Mouse (Mus musculus) layer of hippocampus, postnatal 14 days (tissue): ENCODE measurements around the gene Loxl3. TPM values are rescaled to one million over a fixed set of nuclear protein-coding genes. Genes with fewer than 3 reads are reported as not detected.
A peak's percentile ranks its signal among the peaks of the same experiment; 100 is the strongest.

ENCODE experiments used
- DNase-seq, 2 experiments: peaks; one replicate each; pipeline ENCODE4 v3.0.0; 2021 to 2022; ENCODE audit warnings: low spot score in 2 of 2, mixed read lengths in 1 of 2
- total RNA-seq, 2 experiments: library from RNA; stranded (reverse); gene quantifications; 2 replicates each; pipeline ENCODE4 v1.2.3; 2021

The Loxl3 gene
- total RNA-seq, 2 experiments from 2014 or later, result 2.3 to 3.8 TPM

DNA sequence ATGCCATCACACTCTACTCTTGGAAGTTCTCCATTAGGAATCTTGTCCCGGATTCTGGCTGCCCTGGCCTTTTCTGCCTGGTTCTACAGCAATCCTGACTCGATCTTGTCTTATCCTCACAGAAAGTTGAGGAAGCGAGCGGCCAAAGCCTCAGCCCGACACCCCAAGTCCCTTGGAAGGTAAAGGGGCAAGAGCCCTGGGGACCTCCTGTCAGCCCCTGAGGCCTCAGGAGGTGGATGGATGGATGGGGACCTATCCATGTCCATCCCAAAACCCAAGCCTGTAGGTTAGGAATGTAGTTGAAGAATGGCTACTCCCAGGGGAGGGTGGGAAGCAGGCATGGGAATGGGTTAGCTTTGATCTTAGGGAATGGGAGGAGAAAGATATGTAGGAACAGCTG, 10.0 kb downstream of the Loxl3 start:
- DNase-seq, result no peak

DNA sequence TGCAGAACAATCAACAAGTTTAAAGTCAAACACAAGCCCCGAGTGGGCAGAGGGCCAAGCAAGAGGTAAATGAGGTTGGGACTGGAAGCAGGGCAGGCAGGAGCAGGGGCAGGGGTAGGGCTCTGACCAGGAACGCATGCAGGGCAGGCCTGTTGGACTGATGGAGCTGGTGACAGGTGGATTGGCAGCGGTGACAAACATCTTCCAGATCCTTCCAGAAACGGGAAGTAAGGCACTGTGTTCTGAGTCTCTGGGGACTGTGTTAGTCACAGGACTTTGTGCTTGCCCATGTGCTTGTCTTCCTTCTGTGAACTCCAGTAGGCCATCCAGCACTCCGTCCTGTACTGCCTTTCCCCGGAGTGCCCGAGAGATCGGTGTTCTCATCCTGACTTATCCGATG, 10.8 kb downstream of the Loxl3 start:
- no peak for DNase-seq

DNA sequence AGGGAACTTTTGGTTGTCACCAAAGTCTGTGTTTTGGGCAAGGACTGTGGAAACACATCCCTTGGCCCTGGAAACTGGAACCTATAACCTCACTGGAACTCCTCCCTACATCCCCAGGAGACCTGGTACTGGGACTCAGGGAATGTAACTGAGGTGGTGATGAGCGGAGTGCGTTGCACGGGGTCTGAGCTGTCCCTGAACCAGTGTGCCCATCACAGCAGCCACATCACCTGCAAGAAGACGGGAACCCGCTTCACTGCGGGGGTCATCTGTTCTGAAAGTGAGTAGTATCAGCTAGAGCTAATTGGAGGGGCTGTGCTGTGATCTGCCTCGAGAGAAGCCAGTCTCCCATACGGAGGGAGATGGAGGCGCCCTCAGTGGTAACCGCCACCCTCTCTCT, 15.4 kb downstream of the Loxl3 start:
- no peak for DNase-seq

DNA sequence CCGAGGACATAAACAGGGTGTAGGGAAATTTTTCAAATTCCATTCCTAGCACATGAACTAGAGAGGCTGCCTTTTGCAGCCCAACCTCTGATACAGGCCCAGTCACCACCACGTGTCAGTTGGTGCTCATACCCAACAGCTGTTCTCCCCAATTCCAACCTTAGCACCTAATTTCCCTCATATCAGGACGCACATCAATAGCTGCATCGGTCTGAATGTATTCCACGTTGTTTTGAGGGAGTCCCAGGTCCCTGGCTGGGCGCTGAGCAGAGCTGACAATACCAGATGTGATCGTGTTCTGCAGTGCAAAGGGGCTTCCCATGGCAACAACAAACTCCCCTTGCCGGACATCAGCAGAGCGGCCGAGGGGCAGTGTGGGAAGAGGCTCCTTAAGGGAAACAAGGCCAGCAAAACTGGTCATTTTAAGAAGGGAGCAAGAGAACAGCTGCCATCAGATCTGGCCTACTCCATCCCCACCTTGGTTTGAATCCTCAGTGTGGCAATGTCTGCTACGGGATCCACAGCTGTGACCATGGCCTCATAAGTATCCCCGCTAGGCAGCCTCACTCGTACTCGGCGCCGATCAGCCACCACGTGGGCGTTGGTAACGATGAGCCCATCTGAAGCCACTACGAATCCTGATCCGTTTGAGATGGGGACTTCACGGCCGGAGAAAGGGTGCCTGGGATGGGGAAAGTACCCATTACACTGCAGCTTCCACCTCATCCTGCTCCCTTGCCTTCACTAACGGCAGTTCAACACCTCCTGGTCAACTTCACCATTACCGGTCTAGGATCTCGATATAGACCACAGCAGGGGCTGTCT, 19.4 kb downstream of the Loxl3 start:
- peak in 1 of 2 experiments; percentile 42 for DNase-seq

DNA sequence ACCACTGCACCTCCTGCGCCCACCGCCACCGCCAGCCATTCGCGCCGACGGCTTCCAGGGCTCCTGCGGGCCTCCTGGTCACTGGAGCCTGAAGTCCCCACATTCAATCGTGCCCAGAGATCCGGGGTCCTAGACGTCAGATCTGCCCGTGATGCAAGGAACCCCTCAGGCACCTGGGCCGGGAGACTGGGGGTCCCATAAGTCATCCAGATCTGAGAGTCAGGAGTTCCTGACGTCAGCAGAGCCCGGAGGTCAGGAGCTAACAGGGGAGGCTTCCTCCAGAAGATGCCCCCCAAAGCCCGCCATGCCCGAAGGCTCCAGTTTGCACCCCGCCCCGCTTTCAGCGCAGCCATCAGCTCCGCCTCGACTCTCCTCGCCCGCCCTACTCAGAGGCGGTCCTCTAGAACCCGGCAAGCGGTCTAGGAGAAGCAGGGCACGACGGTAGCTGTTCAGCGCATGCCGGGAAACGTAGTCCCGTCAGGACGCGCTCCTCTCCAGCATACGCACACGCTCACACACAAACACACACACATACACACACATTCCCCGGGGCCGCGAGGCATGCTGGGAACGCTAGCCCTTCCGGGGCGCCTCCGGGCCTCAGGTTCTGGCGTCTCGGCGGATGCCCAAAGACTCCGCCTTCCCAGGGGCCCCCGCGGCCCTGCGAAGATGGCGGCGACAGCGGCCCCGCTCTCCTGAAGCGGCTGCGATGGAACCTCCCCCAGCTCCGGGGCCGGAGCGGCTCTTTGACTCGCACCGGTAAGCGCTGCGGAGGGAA, 20.3 kb downstream of the Loxl3 start, which contains the start of gene Aup1:
TSS of gene Aup1 (plus strand) at position 448 of the 778 bp plus-strand sequence.
- DNase-seq, result peak; percentile 94 to 98

DNA sequence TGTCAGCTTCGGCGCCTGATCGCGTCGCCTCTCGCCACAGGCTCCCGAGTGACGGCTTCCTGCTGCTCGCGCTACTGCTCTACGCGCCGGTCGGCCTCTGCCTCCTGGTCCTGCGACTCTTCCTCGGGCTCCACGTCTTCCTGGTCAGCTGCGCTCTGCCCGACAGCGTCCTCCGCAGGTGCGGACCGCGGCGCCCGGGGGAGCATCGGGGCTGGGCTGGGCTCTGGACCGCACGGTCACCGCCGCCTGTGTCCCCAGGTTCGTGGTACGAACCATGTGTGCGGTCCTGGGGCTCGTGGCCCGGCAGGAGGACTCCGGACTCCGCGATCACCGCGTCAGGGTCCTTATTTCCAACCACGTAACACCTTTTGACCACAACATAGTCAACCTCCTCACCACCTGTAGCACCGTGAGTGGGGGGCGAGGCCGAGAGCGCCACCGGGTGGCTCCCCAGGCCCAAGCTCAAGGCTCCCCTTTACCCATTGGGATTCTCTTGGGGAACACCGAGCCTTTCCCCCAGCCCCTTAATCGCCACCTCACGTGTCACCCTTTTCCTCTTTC, 21.0 kb downstream of the Loxl3 start, which contains the start of gene Htra2:
TSS of gene Htra2 (minus strand) at position 403 of the 561 bp plus-strand sequence.
- peak in 1 of 2 experiments; percentile 24 for DNase-seq

DNA sequence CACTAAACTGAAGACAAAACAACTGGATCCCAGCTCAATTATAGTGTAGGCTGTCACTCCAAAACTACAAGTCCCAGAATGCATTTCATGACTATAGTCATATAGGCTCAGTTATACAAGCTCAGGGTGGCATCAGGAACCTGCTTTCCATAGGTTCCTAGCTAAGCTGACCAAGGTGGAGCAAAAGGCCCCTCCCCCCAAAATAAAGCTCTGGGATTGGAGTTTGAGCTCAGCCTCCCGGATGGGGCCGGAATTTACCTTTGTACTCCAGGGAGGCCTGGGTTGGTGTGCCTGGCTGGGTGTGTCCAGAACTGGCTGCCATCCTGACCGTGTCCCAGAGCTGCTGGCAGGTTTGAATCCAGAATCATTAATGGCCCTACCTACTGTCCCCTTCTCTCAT, 23.8 kb downstream of the Loxl3 start, which contains the start of gene Dqx1:
TSS of gene Dqx1 (plus strand) at position 55 of the 400 bp plus-strand sequence.
- DNase-seq, result no peak

DNA sequence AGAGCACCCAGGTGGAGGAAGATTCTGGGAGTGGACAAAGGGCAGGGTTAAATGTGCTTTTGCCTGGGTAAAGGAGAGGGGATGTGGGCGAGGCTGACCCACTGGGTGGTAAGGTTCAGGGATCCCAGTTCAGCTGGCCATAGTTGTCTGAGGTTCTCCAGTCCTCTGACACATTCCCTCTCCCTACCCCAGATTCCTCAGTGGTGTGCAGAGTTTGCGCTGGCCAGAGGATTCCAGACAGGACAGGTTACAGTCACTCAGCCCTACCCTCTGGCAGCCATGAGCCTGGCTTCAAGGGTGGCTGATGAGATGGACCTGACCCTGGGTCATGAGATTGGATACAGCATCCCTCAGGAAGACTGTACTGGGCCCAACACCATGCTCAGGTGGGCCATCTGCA, 24.8 kb downstream of the Loxl3 start:
- DNase-seq, result no peak

DNA sequence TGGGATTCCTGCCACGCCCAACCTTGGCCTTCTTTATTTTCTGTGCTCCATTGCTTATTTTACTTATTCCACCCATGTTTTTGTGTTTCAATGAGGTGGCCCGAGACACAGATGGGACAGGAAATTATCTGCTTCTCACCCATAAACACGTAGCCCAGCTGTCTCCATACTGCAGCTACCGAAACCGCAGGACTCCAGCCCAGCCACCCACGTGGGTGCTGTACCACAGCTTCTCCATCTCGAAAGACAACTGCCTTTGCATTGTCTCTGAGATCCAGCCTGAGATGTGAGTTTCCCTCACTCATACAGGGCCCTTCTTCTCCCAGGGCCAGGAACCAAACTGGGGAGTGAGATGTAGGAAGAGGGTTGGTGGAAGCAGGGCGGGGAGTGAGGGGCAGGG, 32.0 kb downstream of the Loxl3 start:
- no peak for DNase-seq

DNA sequence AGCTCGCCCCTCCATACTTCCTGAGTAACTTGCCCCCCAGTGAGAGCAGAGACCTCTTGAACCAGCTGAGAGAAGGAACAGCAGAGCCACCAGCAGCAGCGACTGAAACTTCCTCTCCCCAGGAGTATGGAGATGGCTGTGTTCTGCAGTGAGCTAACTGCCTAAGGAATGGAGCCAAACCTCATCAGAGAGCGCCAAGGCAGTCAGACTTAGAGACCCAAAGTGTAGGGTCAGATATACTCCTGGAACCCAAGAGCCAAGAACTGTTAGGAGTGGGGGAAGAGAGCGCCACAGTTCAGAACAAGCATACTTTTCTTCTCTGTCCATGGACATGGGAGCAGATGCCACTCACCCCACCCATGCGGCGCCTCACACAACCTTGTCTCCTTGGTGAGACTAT, 32.5 kb downstream of the Loxl3 start:
- no peak for DNase-seq

DNA sequence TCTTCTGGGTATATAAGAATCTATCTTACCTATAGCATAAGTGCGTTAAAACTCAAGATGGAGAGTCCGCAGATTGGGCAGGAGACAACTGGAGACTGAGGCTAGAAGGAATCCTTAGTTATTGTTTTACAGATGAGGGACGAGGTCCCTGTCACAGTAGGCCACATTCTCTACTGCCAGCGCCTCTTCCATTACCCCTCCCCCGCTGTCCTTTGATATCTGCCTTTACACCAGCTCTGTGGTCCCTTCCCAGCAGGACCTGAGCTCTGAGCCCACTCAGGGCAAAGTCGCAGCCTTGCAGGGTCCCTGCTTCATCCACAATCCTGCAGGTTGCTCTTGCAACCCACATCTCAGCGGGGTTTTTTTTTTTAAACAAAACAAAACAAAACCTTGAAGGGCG, 34.2 kb downstream of the Loxl3 start:
- DNase-seq, result no peak

DNA sequence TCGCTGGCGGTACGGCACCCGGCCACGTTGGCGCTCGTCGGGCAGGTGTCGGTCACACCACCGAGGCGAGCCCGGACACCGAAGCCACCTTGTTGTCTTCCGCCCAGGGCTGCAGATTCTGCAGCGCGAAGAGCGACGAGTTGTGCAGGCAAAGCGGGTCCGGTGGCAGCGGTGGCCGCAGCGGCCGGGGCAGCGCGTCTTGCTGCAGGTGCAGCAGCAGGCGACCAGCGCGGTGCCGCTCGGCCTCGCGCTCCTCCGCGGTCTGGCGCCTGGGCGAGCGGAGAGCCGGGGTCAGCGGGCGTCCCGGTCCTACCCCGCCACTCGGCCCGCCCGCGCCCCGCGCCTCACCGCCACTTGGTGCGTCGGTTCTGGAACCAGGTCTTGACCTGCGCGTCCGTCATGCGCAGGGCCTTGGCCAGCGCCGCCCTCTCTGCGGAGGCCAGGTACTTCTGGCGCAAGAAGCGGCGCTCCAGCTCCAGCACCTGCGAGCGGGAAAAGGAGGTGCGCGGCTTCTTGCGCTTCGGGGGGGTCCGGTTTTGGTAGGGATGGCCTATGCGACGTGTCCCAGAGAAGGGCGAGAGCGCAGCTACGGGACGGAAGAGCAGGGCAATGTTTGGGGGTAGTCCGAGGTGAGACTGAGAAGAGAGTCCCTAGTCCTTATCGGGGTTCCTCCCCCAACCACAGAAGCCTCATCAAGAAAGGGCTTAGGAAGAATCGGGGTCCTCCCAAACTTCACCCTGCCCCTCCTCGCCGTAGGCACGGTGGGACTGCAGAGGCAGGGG, 34.9 kb downstream of the Loxl3 start:
- DNase-seq, result no peak

DNA sequence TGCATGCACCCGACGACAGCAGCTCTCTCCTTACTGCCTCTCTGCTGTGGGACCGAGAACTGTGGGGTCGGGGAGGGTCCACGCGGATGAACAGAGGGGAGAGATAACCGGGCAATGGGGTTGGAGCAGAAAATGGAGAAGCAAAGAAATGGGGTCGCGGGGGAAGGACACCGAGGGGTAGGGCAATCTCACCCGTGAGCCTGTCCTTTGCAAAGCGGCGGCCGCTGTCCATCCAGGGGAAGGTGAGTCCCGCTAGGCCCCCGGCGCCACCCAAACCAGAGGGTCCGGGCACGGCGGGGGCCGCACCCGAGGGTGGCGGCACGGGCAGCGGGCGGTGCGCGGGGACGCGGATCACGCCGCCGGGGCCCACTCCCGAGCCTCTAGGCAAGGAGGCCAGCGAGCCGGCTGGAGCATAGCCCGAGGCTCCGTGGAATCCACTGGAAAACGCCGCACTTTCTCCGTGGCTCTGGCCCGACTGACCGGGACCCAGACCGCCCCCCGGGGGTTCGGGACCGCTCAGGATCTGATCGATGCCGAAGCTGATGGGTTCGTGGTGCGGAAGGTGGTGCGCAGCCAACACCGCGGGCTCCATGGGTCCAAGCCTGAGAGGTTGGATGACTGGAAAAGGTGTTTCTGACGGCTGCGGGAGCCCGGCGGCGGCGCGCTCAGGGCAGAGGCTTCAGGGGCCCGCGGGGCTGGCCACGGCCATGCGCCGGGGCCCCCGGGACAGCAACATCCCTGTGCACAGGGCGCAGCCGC, 35.7 kb downstream of the Loxl3 start:
- no peak for DNase-seq

DNA sequence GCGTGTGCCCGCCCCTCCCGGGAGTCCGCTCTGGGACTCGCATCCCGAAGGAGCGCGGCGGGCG, 36.1 kb downstream of the Loxl3 start, which contains the start of gene Tlx2:
TSS of gene Tlx2 (minus strand) at position 47 of the 64 bp plus-strand sequence.
- no peak for DNase-seq

DNA sequence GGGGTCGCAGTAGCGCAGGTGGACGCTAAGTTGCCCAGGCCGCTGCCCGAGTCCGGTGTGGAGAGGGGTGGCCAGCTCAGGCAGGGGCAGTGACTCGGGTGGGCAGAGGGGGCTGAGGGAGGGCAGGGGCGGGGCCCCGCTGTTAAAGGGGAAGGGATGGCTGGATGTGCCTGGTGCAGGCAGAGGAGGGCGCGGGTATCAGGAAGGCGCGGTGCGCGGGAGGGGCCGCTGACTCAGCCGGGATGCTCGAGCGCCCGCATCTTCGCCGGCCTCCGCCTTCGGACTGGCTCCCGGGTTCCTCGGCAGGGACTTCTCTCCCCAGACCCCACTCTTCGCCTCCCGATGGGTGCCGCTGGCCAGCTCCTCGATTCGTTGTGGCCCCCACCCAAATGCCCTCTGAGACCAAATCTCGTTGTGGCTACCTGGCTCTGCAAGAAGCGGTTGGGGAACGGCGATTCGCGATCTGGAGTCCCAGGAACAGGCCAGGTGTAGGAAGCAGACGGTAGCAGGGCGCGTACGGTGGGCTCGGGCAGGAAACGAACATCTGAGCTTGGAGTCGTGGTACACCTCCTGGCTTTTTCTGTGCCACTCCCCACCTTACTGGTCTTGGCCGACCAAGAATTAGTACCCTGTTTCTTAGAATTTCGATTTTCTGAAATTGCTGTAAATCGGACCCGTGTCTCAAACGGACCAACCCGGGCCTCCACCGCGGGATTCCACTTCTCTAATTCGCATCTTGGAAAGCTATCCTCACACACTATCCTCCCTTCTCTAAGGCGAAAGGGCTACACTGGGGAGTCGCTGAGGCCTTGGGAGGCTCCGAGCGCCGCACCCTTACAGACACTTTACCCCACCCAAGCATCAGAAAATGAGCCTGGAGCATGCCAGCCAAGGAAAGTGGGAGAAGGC, 36.6 kb downstream of the Loxl3 start:
- peak; percentile 23 to 61 for DNase-seq

DNA sequence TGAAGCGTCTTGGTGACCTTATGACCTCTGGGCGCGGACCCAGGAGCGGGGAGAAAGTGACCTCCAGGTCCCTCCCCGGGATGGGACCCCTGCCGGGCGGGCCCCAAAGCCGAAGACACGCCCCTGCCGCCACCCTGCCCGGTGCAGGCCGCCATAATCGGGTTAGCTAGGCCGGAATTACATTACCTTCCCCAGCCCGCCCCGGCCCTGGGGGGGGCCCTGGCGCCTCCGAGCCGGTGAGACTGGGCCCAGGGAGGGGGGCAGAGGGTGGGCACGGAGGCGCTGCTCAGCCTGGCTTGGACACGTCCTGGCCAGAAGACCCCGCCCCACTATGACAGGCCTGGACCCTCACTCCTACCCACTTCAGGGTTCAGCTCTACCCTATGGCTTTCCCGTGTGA, 37.2 kb downstream of the Loxl3 start:
- DNase-seq, result no peak

DNA sequence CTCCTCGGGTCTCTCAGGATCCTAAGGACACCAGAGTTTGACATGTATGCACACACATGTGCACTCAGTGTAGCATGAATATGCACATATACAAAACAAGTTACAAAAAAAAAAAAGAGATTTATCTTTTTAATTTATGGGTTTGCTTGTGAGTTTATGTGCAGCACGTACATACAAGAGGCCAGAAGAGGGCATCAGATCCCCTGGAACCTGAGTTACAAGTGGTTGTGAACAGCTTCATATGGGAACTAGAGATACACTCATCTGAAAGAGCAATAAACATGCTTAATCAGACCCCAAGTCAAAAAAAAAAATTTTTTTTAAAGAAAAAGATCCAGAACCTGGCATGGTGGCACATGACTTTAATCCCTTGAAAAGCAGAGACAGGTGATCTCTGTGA, 41.0 kb downstream of the Loxl3 start:
- DNase-seq, result no peak

DNA sequence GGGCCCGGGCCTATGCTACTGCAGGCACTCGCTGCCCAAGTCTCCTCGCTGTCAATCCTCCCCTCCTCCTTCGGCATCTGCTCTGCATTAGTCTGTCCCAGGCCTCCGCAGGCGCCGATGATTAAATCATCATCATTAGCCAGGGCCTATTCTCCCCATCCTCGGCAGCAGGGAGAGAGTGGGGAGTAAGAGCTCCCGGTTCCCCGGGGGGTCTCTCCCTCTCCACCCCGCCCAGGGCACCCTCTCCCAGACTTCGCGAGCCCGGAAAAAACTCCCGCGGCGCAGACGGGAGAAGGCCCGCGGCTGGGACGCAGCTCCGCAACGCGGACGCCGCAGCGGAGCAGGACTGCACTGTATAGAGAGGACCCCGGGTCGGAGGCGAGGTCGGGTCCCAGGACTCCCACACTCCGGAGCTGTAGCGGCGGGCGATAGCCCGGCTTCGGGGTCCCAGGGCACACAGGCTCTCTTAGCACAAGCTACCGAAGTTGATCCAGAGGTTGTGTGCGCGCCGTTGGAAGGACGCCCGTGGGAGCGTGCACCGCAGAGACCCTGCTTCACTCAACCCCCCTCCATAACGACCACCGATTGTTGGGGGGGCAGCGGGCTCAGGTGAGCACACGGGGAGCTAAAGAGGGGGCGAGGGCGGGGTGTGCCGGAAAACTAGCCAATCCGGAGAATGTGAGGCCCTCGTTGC, 43.8 kb downstream of the Loxl3 start, which contains the start of gene Pcgf1:
TSS of gene Pcgf1 (plus strand) at position 240 of the 694 bp plus-strand sequence.
- peak in 1 of 2 experiments; percentile 37 for DNase-seq

DNA sequence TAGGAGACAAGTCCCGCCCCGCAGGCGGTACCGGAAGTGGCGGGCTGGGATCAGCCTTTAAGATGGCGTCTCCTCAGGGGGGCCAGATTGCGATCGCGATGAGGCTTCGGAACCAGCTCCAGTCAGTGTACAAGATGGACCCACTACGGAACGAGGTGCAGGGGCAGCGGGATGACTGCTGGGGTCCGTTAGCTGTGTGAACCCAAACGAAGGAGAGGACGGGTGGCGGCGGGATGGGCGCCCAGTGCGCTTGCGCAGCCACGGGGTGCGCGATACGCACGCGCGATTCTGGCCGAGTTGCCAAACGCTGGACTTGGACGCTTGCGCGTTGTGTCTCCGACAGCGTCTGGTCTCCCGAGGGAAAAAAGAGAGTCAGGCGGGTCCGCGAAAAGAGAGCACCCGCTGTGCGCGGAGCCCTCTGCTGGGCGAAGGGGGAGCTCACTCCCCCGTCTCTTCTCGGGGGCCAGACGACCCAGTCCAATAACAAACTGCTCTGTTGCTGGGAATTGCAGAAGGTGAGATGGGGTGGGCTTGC, 44.4 kb downstream of the Loxl3 start:
- DNase-seq, result peak; percentile 99 to 100
